Mouse (Mus musculus): ENCODE measurements around the gene Ltb4r1. TPM values are rescaled to one million over a fixed set of nuclear protein-coding genes. Genes with fewer than 3 reads are reported as not detected.

The Ltb4r1 gene
- polyA plus RNA-seq, 1 experiment, result 1.0 TPM

DNA sequence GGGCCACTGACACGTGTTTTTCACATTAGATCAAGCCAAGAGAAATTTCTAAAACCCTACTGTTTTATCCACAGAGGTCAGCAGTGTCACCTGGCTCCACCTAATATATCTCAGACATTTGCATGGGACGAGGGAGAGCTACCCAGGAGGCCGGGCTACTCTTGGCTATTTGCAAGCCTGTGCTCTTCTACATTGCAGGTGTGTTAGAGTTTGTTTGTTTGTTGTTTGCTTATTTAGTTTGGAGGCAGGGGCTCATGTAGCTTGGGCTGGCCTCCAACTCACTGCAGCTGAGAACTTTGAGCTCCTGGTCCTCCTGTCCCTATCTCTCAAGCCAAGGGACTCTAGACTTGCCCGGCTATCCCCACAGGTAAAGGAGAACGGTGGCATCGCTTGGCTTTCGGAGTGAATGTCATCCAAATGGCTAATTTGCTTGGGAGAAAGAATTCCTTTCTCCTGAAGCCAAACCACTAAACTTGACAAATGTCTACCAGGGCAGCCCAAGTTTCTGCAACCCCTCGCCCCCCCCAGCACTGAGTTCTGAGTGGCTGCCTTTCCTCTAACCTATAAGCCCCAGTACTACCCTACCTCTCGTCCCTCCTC is 16.7 kb downstream of the Ltb4r1 start:
- Histone ChIP-seq H3K4me1 (ENCODE audit: control insufficient read depth, insufficient read depth, low read length) (peaks cover 2% of the 10 kb centered on the region), H3K4me3 (ENCODE audit: insufficient read depth, low read length) (no peak overlapping the region), H3K27ac (ENCODE audit: insufficient read depth, low read length) (peak overlapping the region; percentile 72)
- TF ChIP-seq POLR2A (IDR thresholded peaks at IDR 0.05; ENCODE audit: low read depth, low read length), result no peak
- TF ChIP-seq CTCF (IDR thresholded peaks at IDR 0.05; ENCODE audit: borderline replicate concordance, insufficient read depth, low read length), result no peak

DNA sequence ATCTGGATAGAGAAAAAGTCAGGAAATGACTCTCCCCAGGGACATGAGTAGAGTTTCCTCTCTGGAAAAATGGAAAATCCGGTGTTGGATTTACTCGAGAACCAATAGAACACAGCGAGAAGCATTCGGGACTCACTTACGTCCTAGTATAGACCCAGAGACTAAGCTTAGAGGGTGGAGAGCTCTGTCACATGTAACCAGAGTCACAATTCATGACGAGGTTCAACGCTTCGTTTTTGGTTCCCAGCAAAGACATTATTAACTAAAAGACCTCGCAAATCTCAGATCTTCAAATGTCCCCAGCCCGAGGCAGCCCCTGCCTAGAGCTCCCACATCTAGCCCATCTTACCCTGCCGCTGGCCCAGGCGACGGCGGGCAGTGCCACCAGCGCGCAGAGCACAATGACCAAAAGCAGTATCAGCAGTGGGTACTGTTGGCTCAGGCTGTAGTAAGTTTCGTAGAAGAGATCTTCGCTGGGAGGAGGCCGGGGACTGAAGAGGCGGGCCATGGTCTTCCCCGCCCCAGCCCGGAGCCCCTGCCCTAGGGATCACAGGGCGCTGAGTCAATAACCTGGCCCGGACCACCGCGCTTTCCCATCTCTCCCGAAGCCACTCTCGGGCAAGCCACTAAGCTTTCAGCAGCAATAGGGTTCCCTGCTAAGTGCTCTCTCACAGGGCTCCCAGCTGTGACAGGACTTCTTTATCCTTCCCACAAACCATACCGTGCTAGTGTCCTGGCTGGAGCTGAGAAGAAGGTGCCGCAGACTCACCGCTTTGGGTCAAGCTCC is 17.6 kb downstream of the Ltb4r1 start:
- peak overlapping the region; percentile 31 for H3K4me3 ChIP-seq (ENCODE audit: insufficient read depth, low read length)

DNA sequence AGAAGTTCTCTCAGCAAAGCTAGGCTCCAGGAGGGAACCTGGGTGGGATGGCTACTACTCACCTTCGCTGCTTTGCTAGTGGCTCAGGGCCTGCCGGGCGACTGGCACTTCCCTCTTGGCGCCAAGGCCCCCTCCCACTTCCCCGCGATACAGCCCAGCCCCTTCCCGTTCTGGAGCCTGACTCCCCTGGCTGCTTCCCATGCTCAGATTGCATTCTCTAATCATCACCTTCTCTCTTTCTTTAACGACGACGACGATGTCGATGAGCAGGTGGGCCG is 18.1 kb downstream of the Ltb4r1 start, which contains the start of gene Adcy4:
Adcy4 (minus strand) TSS at position 138 of the 278 bp plus-strand sequence.
- Histone ChIP-seq H3K27ac (ENCODE audit: insufficient read depth, low read length) (peak within 1 kb of the TSS; percentile 72), H3K4me1 (ENCODE audit: control insufficient read depth, insufficient read depth, low read length) (peaks cover 2% of the 10 kb centered on the region; the same call in 1 of the 2 replicates), H3K4me3 (ENCODE audit: insufficient read depth, low read length) (peak within 1 kb of the TSS; percentile 31)
- no peak; the same call in 1 of the 2 replicates for TF ChIP-seq POLR2A (IDR thresholded peaks at IDR 0.05; ENCODE audit: low read depth, low read length)
- no peak for TF ChIP-seq CTCF (IDR thresholded peaks at IDR 0.05; ENCODE audit: borderline replicate concordance, insufficient read depth, low read length)

More for the DNA sequence above, 17.6 kb downstream of the Ltb4r1 start:
- TF ChIP-seq CTCF (IDR thresholded peaks at IDR 0.05; ENCODE audit: borderline replicate concordance, insufficient read depth, low read length) (no peak), POLR2A (IDR thresholded peaks at IDR 0.05; ENCODE audit: low read depth, low read length) (peak; percentile 58)
- Histone ChIP-seq H3K27ac (ENCODE audit: insufficient read depth, low read length) (peak overlapping the region; percentile 72), H3K4me1 (ENCODE audit: control insufficient read depth, insufficient read depth, low read length) (peaks cover 2% of the 10 kb centered on the region; the same call in 1 of the 2 replicates)

DNA sequence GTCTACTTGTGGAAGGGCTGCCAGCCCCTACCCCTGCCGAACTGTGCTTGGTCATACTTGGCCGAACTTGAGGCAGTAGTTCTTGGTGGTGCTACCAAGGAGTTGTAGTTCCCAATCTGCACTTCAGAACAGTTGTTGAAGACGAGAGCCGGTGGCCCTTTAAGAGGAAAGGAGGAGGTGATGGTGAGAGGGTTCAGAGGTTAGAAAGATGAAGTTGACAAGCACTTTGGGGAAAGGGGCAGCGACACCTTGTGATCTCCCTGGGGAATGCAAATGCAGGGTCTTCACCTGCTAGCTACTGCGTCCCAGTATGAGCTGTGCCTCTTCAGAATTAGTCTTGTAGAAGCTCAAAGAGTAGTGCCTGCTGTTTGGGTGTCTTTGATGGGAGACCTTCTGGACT is 19.4 kb downstream of the Ltb4r1 start:
- Histone ChIP-seq H3K27ac (ENCODE audit: insufficient read depth, low read length) (no peak overlapping the region), H3K4me1 (ENCODE audit: control insufficient read depth, insufficient read depth, low read length) (peaks cover 2% of the 10 kb centered on the region; the same call in 1 of the 2 replicates), H3K4me3 (ENCODE audit: insufficient read depth, low read length) (no peak overlapping the region)
- TF ChIP-seq CTCF (IDR thresholded peaks at IDR 0.05; ENCODE audit: borderline replicate concordance, insufficient read depth, low read length) (peak; percentile 17; the same call in 1 of the 2 replicates), POLR2A (IDR thresholded peaks at IDR 0.05; ENCODE audit: low read depth, low read length) (no peak)

DNA sequence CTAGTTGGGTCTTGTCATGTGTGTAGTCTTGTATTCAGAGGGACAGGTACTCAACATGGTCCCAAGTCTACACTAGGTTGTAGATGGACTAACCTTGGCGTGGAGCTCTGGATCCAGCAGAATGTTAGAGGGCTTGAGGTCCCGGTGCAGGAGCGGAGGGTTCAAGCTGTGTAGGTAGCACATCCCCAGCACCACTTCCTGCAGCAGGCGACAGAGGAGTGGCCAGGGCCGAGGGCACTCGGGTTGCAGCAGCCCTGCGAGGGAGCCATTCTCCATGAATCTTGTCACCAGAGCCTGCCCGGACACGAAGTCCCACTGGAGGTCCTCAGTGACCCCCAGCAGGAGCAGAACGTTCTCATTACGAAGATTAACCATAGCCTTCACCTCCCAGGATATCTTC is 22.0 kb downstream of the Ltb4r1 start:
- peak overlapping the region; percentile 48 for H3K4me3 ChIP-seq (ENCODE audit: insufficient read depth, low read length)
- H3K4me1 ChIP-seq (ENCODE audit: control insufficient read depth, insufficient read depth, low read length), result peaks cover 2% of the 10 kb centered on the region; the same call in 1 of the 2 replicates
- TF ChIP-seq POLR2A (IDR thresholded peaks at IDR 0.05; ENCODE audit: low read depth, low read length) (no peak), CTCF (IDR thresholded peaks at IDR 0.05; ENCODE audit: borderline replicate concordance, insufficient read depth, low read length) (no peak)
- no peak overlapping the region for H3K27ac ChIP-seq (ENCODE audit: insufficient read depth, low read length)

DNA sequence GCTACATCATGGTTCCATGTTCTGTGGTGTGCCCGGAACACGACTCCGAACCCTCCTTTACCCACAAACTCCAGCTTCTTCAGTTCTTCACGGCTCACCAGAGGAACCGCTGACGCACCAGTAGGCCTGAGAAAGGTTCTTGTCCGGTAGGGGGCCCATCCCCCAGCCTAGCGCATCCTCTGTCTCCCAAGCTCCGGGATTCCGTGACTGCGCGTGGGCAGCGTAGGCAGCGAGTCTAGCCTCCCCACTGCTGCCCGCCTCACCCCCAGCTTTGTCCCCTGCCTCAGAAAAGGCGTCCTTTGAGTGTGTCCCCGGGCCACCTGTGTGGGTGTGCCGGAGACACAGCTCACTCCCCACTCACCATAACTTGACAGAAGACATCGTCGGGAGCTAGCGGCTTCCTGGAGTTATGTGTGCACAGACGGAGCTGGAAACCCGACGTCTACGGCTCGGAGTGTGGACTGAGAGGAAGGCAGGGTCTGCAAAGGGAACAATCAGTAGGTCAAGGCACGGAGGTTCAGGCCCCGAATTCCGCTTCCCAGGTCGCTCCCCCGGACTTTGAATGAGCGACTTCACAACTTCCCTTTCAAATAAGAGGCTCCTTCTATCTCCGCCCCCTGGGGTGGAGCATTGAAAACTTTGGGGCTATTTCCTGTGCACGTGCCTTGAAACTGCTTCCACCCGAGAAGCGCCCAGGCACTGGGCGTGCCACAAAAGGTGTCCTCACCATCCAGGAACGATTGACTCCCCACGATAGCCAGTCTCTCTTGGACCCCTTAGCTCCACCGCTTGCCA is 22.7 kb downstream of the Ltb4r1 start, which contains the start of gene Ripk3:
Ripk3 (minus strand) TSS at position 610 of the 795 bp plus-strand sequence.
- TF ChIP-seq POLR2A (IDR thresholded peaks at IDR 0.05; ENCODE audit: low read depth, low read length) (peak; percentile 82), CTCF (IDR thresholded peaks at IDR 0.05; ENCODE audit: borderline replicate concordance, insufficient read depth, low read length) (peak; percentile 8; the same call in 1 of the 2 replicates)
- Histone ChIP-seq H3K27ac (ENCODE audit: insufficient read depth, low read length) (no peak within 1 kb of the TSS), H3K4me3 (ENCODE audit: insufficient read depth, low read length) (peak within 1 kb of the TSS; percentile 48), H3K4me1 (ENCODE audit: control insufficient read depth, insufficient read depth, low read length) (peaks cover 2% of the 10 kb centered on the region; the same call in 1 of the 2 replicates)

DNA sequence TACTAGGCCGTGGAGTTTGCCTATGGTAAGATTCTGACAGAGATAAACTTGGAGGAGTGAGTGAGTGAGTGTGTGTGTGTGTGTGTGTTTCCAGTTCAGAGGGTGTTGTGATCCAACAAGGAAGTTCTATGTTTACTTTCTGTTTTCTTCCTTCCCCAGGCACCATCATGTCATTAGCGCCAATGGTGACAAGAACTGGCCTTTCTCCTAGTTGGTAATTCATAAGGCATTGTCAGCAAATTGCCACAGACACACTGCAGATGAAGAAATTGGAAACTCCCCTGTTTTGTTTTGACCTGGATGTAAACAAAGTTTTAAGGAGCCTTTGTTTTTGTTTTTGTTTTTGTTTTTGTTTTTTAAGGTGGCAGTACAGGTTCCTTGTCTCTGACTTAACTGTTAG is 27.7 kb downstream of the Ltb4r1 start:
- no peak overlapping the region for H3K27ac ChIP-seq (ENCODE audit: insufficient read depth, low read length)
- H3K4me1 ChIP-seq (ENCODE audit: control insufficient read depth, insufficient read depth, low read length), result peaks cover 3% of the 10 kb centered on the region; the same call in 1 of the 2 replicates
- H3K4me3 ChIP-seq (ENCODE audit: insufficient read depth, low read length), result no peak overlapping the region
- TF ChIP-seq POLR2A (IDR thresholded peaks at IDR 0.05; ENCODE audit: low read depth, low read length) (no peak), CTCF (IDR thresholded peaks at IDR 0.05; ENCODE audit: borderline replicate concordance, insufficient read depth, low read length) (no peak)

DNA sequence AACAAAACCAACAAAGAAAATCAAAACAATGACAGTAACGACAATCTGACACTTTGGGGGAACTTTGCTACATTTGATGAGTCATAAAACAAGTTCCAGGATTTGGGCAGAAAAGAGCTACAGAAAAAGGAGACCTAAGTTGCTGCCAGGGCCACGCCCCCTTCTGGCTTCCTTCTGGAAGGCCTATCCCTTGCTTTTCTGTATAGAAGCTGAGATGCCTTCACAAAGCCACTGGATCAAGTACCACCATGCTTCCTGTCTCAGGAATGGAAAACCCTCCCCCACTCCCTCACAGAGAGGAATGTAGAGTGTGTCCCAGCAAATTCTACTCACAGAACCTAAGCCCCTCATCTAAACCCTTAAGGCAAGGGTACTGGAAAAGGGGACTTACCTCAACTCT is 28.2 kb downstream of the Ltb4r1 start:
- Histone ChIP-seq H3K27ac (ENCODE audit: insufficient read depth, low read length) (no peak overlapping the region), H3K4me3 (ENCODE audit: insufficient read depth, low read length) (no peak overlapping the region), H3K4me1 (ENCODE audit: control insufficient read depth, insufficient read depth, low read length) (peaks cover 3% of the 10 kb centered on the region; the same call in 1 of the 2 replicates)
- no peak for TF ChIP-seq CTCF (IDR thresholded peaks at IDR 0.05; ENCODE audit: borderline replicate concordance, insufficient read depth, low read length)
- no peak for TF ChIP-seq POLR2A (IDR thresholded peaks at IDR 0.05; ENCODE audit: low read depth, low read length)

DNA sequence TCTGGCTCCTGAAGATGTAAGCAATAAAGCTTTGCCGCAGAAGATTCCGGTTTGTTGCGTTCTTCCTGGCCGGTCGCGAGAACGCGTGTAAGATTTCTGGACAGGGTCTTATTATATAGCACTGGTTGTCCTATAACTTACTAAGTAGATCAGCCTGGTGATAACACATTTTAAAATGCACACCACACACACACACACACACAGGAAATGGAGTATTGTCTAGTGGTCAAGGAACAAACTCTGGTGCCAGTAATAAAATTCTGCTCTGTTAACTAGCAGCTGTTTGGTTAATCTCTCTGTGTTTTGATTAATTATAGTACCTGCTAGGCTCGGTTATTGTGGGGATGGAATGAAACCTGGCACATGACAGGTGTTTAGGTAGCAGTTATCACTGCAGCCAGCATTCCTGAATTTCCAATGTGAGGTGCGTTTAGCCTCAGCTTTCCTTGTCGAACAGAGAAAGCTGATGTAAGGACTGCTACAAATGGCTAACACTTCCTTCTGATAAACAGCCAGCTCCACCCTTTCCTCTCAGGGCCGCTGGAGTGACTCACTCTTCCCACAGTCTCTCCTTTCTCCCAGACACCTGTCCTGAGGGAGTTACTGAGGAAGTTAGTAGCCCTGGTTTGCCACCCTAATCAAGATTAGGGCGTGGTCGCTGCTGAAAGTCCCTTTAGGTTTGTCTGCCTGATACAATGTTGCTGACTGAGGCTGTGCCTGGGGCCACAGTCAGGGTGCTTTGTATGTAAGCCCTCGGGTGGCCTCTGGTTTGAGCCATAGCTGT is 29.8 kb downstream of the Ltb4r1 start:
- H3K27ac ChIP-seq (ENCODE audit: insufficient read depth, low read length), result no peak overlapping the region
- no peak overlapping the region for H3K4me3 ChIP-seq (ENCODE audit: insufficient read depth, low read length)
- TF ChIP-seq POLR2A (IDR thresholded peaks at IDR 0.05; ENCODE audit: low read depth, low read length) (no peak), CTCF (IDR thresholded peaks at IDR 0.05; ENCODE audit: borderline replicate concordance, insufficient read depth, low read length) (no peak)
- H3K4me1 ChIP-seq (ENCODE audit: control insufficient read depth, insufficient read depth, low read length), result peaks cover 3% of the 10 kb centered on the region; the same call in 1 of the 2 replicates

All from embryonic fibroblast, embryonic 13.5 days (primary cell).